Mouse (Mus musculus) urinary bladder, postnatal 10 days (tissue): Measurements from ENCODE around the gene Myo1a.

Experiments
- DNase-seq: peaks from one replicate; pipeline ENCODE4 v3.0.0; 2022; ENCODE audit warnings: low spot score

Gene Myo1a

DNA sequence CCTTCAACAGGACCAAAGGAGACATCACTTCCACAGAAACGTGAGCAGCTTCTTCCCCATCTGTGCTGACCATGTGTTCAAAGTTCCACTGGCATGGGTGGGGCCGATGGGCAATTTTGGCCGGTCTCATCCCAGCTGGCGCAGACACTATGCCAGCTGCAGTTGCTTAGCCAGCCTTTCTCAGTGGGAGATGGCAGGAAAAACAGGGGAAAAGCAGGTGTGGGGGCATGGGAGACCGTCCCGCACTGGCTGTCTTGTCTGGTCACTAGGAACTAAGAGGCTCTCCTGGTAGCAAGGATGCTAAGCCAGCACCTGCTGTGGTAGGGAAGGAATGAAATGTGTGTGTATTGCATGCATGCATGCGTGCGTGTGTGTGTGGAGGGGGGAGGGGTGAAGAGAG, 23.5 kb downstream of the Myo1a start:
- DNase-seq, result no peak

DNA sequence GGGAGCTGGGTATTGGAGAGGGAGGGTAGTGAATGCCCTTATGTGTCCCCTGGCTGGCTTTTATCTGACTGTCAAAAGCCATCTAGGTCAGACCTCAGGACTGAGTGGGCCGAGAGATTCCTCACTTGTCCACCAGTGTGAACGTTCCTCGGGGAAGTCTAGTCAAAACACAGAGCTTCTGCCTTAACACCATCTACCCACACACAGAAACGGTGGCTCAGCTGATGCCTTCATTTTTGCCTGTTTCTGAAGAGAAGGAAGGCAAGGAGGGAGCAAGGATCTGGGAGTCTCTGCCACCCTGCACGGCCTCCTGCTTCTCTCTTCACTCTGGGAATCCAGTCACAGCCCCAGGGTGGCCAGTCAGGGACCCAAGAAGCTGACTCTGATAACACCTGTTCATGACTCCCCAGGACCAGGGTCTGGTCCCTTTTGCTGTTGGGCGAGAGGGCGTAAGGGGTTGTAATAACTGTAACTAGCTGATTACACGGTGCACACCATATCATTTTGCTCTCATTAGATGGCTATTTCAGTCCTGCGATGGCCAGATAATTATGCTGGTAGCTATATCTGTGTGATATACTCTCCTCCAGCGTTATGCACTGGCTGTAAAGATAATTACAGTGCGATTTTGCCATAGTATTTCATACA, 25.4 kb downstream of the Myo1a start:
- no peak for DNase-seq

- no peak for DNase-seq
These were observed 26.0 kb downstream of the Myo1a start for GRCm38 (mm10) chr10:127730933-127731310.

- DNase-seq, result no peak
These were observed 26.4 kb downstream of the Myo1a start for GRCm38 (mm10) chr10:127731397-127731796.

- DNase-seq, result no peak
These were observed 29.5 kb downstream of the Myo1a start for GRCm38 (mm10) chr10:127734434-127734833.

DNA sequence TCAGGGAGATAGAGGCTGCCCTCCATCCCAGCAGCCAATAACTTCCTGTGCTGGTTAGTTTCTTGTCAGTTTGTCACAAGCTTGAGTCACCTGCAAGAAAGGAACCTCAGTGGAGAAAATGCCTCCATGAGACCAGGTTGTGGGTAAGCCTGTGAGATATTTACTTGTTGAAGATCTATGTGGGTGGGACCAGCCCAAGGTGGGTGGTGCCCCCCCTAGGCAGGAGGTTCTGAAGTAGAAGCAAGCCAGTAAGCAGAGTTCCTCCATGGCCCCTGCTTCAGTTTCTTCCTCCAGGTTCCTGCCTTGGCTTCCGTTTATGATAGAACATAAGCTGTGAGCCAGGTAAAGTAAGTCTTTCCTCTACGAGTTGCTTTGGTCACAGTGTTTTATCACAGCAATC, 31.3 kb downstream of the Myo1a start:
- DNase-seq, result no peak

DNA sequence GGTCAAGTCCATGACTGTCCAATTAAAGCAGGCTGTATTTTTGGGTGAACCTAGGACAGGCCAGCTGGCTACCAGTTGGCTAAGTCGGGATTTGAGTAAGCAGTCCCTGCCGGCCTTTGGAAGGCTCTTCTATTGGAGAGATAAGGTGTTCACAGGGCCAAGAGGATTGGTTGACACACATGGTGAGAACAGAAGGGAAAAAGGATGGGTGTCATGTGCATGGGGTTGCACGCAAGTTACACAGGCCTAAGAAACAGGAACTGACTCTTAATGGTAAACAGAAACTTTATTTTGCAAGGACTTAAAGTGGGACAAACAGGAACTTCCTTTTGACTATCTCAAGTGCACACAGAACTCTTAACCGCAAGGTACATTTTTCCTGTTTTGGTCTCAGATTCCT, 31.9 kb downstream of the Myo1a start:
- DNase-seq, result no peak

GRCm38 (mm10) chr10:127737552-127737951, 32.6 kb downstream of the Myo1a start:
- no peak for DNase-seq

DNA sequence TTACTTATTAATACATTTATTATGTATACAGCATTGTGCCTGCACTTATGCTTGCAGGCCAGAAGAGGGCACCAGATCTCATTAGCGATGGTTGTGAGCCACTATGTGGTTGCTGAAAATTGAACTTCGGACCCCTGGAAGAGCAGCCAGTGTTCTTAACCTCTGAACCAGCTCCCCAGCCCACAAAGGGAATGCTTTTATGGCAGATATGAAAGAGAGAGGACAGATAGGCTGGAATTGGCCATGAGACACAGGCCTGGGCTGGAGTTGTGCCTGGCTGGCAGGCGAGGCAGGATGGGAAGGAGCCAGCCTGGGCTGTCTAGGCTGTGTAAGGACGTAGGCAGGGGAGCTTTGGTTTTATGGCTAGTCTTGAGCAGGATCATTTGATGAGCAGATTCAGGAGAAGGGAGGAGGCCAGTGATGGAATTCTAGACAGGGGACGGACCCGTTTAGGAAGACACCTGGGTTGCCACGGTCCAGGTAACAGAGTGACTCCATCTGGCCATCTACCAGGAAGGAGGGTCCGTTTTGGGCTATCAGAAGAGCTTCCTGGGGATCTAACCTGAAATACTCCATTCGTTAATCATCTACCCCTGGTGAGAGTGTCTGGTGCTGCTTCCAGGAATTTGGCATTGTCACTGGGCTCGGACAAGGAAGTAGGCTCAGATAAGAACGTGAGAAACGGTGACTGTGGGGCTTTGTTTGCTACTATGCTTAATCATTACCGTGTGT, 33.3 kb downstream of the Myo1a start:
- DNase-seq, result no peak

GRCm38 (mm10) chr10:127739083-127739660, 34.2 kb downstream of the Myo1a start, which contains the start of gene Zbtb39:
Gene Zbtb39, plus strand, starts transcription at chr10:127739538.
- no peak for DNase-seq

DNA sequence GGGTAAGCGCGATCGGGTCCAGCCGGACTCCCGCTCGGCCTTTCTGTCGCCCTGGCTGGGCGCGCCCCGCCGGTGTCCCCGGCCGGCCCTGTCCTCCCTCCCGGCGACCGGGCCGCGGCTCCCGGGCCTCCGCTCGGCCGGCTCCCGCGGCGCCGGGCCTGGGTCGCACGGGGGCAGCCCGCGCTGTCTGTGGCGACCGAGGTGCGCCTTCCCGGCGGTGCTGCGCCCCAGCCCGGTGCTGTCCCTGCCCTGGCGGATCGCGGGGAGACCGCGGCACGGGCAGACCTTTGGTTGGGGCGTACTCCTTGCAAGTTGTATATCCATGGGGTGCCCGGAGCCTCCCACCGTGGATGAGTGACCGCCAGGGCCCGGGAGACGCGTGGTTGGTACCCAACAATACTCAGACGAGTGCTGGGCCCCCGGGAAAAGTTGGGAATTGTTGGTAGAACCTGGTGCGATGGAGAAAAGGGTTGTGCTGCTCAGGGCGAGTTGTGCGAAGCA, 34.7 kb downstream of the Myo1a start:
- no peak for DNase-seq

DNA sequence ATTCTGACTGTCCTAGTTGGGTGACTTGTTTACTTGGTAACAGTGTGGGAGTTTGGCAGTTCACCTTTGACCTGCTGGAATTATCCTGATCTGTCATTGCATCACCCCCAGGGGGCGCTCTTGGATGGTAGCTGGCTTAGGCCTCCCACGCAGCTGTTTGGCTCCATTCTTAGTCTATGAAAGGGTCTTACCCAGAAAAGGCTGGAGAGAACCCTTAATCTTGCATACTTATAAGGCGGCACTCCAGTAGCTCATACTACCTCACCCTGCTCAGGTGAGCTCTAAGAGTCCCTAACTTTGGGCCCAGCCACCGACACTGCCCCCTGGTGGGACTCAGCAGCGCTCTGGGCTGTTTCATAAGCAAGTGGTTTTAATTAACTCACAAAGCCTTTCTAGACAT, 39.7 kb downstream of the Myo1a start:
- DNase-seq, result no peak

GRCm38 (mm10) chr10:127745886-127746285, 40.9 kb downstream of the Myo1a start:
- DNase-seq, result no peak

GRCm38 (mm10) chr10:127747254-127747653, 42.3 kb downstream of the Myo1a start:
- DNase-seq, result no peak

- no peak for DNase-seq
These were observed 44.1 kb downstream of the Myo1a start for GRCm38 (mm10) chr10:127748847-127749612.

- no peak for DNase-seq
These were observed 45.3 kb downstream of the Myo1a start for GRCm38 (mm10) chr10:127750136-127750777.

DNA sequence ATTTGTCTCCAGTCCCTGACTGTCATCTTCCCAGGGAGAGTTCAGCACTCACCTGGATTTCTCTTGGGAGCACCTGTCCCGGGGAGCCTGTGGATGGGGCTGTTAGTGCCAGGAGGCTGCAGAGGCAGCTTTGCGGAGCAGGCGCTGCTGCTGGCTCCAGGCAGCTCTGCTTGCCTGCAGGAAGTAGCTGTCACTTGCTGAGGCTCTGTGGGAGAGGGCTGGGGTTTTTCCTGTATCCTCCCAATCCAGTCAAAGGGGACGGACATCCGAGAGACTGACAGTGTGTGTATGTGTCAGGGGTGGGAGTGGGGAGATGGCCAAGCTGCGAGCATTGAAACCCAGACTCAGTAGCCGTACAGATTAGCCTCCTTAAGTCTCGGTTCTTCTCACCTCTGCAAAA, 46.6 kb downstream of the Myo1a start, which contains the start of gene Gpr182:
Gene Gpr182 (minus strand): TSS at position 185 of the 400 bp plus-strand sequence.
- DNase-seq, result no peak

- no peak for DNase-seq
These were observed 49.7 kb downstream of the Myo1a start for GRCm38 (mm10) chr10:127754566-127755166.

DNA sequence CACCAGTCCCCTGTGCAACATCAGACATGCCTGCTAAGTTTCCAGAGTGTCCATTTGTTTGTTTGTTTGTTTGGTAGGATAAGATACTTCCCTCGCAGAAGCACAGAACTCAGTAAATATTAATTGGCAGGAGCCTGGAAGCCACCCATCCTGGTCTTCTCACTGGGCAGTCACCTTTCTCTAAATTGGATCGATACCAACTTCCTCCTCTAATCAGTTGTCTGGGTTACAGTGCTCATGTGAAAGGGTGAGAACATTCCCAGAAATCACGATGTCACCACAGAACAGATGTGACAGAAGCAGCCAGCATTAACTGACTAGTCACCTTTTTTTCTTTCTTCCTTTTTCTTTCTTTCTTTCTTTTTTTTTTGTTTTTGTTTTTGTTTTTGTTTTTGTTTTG, 50.3 kb downstream of the Myo1a start:
- no peak for DNase-seq

- no peak for DNase-seq
These were observed 50.9 kb downstream of the Myo1a start for GRCm38 (mm10) chr10:127755770-127756468.
